Mouse (Mus musculus) thymus, adult 2 months (tissue): ENCODE measurements around the gene Hnrnph1.
A peak's percentile ranks its signal among the peaks of the same experiment; 100 is the strongest.

Source experiments
- CTCF ChIP-seq: fragments of 200-500 bp; IDR thresholded peaks from 2 replicates; pipeline ENCODE4 v1.5.1; 2012; ENCODE audit warnings: mild to moderate bottlenecking, control low read depth, low read length, moderate library complexity, borderline replicate concordance; ENCODE audit not compliant: control insufficient read depth, poor library complexity, insufficient read depth; ENCODE audit errors: extremely low read depth
- POLR2A ChIP-seq: fragments of 200-500 bp; IDR thresholded peaks from 2 replicates; pipeline ENCODE4 v1.6.1; 2012; ENCODE audit warnings: mild to moderate bottlenecking, low read length, control low read depth, moderate library complexity; ENCODE audit not compliant: control insufficient read depth, poor library complexity, insufficient read depth; ENCODE audit errors: extremely low read depth

GRCm38 (mm10) chr11:50376911-50377891, at the start of gene Hnrnph1:
- TF ChIP-seq CTCF, result peak; percentile 43; the same call in 1 of the 2 replicates
- TF ChIP-seq POLR2A, result peak; percentile 95
